Mouse (Mus musculus) adrenal gland, postnatal 36 days (tissue): Measurements from ENCODE around the gene Olfr1443. TPM values are rescaled to one million over a fixed set of nuclear protein-coding genes. Genes with fewer than 3 reads are reported as not detected.
"Not testable (repeated sequence)": the region's sequence is repeated elsewhere in the genome, so short reads cannot be mapped to it uniquely, and the experiment has no call there.

Experiments
- DNase-seq, 2 experiments: peaks; one replicate each; pipeline ENCODE4 v3.0.0; 2021; ENCODE audit warnings: mixed read lengths in 1 of 2
- long read RNA-seq, 2 experiments: library from polyadenylated mRNA; stranded (forward); transcript quantifications; one replicate each; pipeline ENCODE4 v2.0.0; 2021; ENCODE audit warnings: borderline sequencing depth in 2 of 2
- total RNA-seq, 2 experiments: library from RNA; stranded (reverse); gene quantifications; 2 replicates each; pipeline ENCODE4 v1.2.3; 2021

The Olfr1443 gene
- not detected for total RNA-seq
- long read RNA-seq, experiment 1: 0 reads
- long read RNA-seq, experiment 2: 0 reads

DNA sequence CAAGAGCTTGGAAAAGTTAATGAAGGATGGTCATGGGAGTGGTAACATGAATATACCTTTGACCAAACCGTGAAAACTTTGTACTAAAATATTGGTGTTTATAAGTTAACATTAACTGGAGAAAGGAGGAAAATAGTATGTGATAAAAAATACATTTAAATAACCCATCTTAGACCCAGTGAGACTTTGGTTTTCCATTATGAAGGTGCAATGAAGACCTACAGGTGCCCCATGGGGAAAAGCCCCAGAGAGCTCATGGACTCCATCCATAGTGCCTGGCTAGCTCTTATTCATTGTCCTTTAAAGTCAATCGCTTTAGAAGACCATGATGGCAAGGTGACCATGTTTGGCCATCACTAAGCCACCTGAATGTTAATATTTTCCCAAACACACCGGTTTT, at the start of gene Olfr1443:
Olfr1443 (plus strand) TSS at position 301 of the 400 bp plus-strand sequence.
- no peak for DNase-seq

DNA sequence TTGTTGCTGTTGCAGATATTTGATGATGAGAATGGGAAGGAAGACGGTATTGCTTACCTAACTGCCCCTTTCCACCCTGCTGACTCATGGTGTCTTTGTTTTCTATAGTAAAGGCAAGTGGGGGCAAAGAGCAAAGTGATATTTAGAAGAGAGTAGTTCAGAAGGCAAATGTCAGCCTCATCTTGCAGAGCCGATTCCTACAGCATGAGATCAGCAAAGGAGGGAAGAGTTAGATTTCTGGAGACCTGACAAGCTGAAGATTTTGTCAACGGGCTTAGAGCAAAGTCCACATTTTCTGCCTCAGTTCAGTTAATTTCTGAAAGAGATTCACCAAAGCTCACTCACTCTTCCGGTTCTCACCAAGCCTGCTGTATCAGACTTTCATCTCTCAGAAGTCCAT, 44.7 kb upstream of the Olfr1443 start, which contains the start of gene Glyat:
Glyat (plus strand) TSS at position 133 of the 400 bp plus-strand sequence.
- DNase-seq: no peak

DNA sequence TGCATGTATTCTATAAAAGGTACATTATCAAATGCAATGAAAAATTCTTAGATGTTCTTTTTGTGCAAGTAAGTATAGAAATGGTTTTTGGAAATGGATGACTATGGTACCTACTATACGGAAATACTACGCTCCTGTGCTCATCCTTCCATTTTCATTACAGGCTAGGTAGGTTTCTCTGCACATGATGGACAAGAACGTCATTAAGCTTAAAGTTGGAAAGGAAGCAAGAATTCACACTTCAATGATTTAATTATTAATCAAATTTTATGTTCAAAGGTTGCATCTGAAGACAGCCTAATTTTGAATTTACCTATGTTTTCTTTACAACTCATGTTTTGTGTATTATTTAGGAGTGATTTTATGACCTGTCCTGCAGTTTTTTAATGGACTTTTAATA, 43.7 kb upstream of the Olfr1443 start:
- DNase-seq: no peak

DNA sequence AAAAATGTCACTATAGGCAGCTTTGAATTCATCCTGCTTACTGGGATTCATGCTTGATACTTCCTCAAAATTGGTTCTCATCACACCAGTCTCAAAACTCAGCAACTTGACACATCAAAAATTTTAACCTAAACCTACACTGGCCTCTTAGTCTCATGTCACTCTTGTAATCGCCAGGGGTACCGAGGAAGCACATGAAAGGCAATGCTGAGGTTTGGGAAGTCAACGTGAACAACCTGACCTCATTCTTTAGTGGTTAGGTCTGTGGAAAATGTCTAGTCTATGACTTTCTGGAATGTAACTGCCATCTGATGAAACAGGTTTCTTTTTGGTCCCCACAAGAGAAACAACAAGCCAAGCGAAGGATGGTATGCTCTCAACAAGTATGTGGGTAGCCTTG, 42.9 kb upstream of the Olfr1443 start:
- DNase-seq: no peak

DNA sequence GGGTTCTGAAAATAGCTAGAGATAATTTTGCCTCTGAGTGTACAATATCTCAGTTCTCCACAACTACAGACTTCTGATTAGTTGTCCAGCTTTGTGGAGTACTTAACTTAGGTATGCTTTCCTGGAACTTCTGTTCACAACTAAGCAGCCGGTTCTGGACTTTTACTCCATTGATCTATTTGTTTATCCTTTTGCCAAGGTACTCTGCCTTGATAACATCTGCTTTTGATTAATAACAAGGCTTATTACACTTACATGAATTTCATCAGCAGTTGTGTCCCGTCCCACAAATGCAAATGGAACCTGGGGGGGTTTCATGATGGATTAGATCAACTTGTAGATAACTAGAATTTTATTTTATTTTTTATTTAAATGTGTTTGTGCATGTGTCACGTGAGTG, 41.0 kb upstream of the Olfr1443 start:
- DNase-seq: no peak

DNA sequence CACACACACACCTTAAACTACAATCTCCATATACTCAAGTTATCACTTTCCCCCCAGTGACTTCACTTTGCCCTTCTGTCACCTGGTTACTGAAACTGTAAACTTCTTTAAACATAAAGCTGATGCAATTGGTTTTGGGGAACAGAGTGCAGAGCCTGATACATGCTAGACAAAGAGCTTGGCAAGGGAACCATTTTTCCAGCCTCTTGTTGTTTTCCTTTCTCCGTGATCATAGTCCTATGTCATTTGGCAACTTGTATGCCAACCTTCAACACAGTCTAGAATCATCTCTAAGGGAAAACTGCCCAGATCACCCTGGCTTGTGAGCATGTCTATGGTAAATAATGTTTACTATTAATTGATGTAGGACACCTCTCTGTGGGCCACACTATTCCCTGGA, 39.9 kb upstream of the Olfr1443 start:
- DNase-seq: no peak

DNA sequence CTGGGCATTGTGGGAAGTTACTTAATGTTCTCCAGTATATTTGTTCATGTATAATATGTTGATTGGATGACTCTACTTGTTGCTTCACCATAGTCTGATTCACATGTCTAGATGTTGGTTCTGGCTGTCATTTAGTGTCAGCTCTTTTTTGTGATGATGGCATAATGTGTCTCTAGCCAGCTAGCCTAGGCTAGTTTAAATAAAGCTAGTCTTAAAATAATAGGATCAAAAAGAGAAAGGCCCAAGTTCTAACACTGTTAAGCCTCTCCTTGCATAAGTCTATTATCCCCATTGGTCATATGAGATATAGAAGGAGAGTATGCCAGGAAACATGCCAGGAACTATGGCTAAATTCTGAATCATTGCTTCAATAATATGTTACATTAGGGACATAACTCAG, 28.4 kb upstream of the Olfr1443 start:
- DNase-seq: no peak

DNA sequence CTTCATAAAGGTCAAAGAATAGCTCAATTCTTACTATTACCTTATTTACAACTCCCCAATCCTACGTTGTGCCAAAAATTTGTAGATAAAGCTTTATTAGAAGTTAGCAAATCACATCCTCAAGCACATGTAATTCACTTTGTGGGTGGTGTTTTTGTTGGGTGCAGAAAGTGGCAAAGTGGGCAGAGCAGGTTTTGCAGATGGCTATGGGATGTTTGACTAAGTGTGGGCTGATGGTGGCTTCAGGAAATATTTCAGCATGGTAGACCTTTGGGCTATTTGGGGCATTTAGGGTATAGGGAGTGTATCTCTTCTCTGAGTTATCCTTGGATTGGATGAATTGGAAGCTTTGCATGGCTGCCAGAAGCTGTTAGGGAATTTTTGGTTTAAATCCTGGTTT, 11.8 kb upstream of the Olfr1443 start:
- DNase-seq: no peak

DNA sequence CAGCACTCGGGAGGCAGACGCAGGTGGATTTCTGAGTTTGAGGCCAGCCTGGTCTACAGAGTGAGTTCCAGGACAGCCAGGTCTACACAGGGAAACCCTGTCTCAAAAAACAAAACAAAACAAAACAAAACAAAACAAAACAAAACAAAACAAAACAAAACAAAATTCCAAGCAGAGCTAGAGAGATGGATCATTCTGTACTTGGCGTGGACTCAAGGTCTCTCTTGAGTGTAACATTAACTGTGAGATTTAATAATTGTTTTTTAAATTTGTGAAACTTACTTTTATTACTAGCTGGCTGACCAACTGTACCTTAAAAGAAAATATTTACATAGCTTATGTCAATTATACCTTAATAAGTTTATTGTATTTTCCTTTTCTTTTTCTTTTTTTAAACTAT, 9.3 kb upstream of the Olfr1443 start:
- DNase-seq: not testable (repeated sequence)

DNA sequence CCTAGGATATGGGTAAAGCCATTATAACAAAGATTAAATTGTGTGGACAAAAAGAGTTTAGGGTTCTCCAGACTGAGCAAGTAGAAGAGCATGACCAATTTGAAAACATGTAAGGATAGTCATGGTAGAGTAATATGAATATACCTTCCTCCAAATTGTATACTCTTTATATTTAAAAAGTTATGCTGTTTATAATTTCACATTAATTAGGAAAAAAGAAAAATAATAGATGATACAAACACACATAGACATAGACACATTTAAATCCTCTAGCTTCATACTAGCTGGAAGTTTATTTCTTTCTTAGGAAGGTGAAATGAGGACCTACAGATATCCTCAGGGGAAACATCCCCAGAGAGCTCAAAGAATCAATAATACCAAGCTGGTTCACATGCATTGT, 7.8 kb upstream of the Olfr1443 start, which contains the start of gene Olfr1442:
Olfr1442 (plus strand) TSS at position 301 of the 400 bp plus-strand sequence.
- no peak for DNase-seq

DNA sequence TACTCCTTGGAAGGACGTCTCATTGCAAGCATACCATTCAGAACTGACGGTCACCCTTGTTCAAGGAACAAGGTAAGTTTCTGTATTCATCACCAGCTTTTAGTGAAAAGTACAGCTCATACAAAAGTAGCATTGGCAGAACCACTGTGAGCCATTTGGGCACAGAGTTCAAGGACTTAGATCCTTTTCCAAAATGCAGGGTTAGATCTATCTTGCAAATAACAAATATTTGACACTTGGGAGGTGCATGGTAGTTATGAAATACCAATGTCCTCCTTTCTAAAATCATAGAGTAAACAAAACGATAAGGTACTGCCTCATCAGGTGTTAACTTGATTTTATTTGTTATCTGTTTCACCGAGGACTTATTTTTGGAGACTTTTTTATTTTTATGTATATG, 6.9 kb upstream of the Olfr1443 start:
- DNase-seq: no peak

DNA sequence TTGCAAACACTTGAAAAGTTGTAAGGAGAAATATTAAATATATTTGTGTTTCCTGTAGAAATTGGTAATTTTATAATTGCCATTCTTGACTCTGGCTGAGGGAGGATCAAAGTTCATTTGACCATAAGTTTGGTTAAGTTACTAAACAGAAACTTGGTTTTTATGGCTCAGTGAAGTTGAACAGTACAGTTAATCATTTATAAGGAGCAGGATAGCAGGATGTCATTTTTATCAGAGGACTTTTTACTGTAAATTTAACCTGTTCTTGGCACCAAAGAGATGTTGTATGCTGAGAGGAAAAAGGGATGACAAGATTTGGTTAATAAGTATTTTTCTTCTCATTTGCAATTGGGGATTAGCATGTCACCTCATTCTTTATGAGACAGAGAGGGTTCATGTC, 6.7 kb downstream of the Olfr1443 start:
- no peak for DNase-seq

DNA sequence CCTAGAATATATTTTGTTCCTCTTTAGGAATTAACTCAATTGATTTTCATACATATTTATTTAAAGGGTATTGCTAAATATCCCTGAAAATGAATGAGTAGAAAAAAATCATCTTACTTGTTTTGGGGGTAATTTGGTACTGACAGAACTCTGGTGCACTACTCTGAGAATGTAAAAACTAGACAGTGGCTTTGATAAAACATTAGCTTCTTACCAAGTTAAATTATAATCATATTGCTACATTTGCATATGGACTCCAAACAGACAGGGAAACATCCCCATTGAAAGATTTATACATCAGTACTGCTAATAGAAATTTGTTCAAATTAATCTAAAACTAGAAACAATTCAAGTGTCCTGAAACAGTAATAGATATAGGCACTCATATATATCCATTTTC, 7.3 kb downstream of the Olfr1443 start:
- no peak for DNase-seq

DNA sequence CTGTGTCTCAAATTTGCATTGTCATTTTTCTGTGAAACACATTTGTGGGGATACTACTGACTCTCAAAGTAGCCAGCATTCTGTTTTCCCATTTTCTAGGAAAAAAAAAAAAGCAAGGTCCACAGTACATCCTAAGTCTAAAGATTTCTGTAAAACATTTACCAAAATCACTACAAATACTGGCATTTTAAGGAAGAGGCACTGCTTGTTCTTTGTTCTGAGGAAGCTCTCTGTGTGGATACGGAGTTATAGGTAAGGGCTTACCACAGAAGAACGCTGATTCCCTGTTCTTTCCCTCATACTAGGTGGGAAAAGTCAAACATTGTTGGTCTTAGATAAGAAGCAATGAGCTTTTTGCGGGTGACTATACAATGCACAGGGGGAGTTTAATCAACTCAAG, 17.7 kb downstream of the Olfr1443 start, which contains the start of gene Keg1:
Keg1 (plus strand) TSS at position 197 of the 400 bp plus-strand sequence.
- DNase-seq: no peak

DNA sequence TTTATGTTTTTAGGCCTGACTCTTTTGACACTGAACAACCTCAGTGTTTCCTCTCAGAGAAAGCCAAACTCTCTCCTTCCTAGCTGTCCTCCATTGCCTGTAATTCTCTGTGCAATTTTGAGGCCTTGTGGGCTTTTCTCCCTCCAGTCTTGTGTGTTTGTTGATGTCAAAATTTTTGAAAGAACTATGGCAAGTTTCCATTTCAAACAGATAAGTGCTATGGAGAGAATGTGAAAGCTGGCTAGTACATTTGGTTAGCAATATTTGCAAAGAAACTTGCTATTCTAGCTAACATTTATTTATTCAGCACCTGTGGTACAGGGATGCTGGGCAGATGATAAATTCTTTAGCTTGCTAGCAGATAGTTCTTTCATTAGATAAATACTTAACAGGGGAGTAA, 18.3 kb downstream of the Olfr1443 start:
- DNase-seq: no peak

DNA sequence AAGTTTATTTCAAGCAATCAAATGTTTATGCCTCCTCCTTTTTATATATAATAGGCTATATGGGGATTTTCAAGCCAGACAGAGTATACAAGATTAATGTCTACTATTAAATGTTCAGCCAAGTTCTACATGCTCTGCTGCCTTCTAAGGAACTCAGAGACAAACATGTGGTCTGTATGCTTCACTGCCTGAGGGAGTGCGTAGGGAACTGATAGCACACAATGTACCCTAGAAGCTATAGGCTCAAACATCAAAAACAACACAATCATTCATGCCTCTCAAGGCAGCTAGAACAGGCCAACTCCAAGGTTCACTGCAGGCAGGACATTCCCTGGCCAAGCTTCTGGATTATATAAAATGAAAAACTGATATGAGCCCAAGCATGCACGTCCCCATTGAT, 30.5 kb downstream of the Olfr1443 start:
- no peak for DNase-seq

DNA sequence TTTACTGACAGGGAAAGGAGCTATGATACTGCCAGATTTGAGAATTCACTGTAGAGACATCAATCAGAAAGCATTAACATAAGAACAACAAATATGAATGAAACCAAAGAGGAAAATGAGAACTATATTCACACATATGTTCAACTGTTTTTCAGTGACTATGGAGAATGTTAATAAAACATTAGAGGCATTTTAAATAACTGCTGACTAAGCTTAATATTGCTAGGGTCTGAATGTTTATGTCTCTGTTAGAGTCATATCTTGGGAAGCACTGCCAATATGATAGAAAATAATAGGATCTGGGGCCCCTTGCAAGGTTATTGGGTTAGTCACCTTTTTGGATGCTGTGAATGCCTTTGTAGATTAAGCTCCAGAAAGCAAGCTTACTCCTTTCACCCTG, 31.1 kb downstream of the Olfr1443 start:
- no peak for DNase-seq

DNA sequence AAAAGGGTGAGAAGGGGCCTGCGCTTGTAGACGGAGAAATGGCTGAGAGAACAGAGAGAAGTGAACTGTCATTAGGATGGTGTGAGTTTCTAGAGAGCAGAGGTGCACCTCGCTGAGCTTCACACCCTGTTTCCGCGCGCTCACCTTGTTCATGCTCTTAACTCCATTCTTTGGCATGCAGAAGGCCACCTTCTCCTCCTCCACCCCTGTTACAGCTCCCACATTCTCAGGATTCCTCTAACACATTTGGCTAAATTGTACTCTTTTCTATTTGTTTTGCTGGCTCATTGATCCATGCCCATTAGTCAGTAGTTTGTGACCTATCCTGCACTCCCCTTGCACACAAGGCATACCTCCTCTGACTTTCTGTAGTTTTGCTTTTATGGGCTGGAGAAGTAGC, 41.3 kb downstream of the Olfr1443 start:
- no peak for DNase-seq

DNA sequence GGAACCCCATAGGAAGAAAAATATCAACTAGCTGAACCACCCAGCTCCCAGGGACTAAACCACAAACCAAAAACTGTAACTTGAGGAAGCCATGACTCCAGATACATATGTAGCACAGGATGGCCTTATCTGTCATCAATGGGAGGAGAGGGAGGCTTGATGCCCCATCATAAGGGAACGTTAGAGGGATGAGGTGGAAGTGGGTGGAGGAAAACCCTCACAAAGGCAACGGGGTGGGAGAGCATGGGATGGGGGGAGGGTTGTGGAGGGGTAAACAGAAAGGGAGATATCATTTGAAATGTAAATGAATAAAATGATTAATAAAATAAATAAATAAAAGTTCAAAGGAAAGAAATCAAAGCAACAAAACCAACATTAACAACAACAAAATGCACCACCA, 42.6 kb downstream of the Olfr1443 start:
- DNase-seq: no peak

DNA sequence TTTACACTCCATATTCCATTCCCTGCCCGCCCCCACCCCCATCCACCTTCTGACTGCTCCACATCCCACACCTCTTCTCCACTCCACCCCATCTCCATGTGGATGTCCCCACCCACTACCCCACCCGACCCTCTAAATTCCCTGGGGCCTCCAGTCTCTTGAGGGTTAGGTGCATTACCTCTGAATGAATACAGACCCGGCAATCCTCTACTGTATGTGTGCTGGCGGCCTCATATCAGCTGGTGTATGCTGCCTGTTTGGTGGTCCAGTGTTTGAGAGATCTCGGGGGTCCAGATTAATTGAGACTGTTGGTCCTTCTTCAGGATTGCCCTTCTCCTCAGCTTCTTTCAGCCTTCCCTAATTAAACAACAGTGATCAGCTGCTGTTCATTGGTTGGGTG, 43.0 kb downstream of the Olfr1443 start:
- not testable (repeated sequence) for DNase-seq

DNA sequence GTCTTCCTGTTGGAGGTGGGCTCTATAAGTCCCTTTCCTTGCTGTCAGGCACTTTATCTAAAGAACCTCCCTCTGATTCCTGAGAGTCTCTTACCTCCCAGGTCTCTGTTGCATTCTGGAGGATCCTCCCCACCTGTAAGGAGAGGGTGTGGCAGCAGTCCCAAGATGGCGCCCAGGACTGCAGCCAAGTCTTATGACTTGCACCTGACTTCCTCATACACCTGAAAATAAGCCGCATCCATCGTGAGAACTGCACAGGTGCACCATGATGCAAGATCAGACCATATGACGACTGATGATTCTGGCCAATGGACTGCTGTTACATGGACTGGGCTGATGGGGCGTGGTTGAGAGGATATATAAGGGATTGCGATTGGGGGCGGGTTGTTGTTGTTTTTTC, 43.7 kb downstream of the Olfr1443 start:
- not testable (repeated sequence) for DNase-seq

DNA sequence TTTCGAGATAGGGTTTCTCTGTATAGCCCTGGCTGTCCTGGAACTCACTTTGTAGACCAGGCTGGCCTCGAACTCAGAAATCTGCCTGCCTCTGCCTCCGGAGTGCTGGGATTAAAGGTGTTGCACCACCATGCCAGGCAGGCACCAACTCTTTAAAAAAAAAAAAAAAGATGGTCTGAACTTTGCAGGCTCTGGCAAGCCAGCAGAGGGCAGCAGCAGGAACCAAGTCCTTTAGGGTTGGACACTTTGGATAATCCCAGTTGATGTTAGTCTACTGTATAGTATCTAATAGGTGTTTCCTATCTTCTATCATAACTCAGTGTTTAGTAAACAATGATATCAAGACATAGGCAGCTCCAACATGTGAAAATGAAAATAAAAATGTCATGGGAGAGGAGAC, 44.4 kb downstream of the Olfr1443 start:
- peak; percentile 72 to 81 for DNase-seq

DNA sequence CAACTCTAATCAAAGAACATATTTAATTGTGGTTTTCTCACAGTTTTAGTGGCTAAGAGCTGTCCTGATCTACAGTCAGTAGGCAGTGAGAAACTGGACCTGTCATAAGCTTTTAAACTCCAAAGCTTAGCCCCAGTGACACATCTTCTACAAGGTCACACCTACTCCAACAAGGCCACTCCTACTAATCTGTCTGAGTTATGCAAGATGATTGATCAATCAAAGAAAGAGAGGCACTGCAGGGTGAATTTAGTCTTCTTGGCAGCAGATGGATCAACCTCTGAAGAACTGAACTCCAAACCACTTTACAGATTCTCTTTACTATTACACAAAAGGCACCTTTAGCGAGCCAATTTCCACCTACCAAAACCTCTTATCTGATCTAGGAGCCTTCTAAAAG, 47.9 kb downstream of the Olfr1443 start:
- DNase-seq: no peak

DNA sequence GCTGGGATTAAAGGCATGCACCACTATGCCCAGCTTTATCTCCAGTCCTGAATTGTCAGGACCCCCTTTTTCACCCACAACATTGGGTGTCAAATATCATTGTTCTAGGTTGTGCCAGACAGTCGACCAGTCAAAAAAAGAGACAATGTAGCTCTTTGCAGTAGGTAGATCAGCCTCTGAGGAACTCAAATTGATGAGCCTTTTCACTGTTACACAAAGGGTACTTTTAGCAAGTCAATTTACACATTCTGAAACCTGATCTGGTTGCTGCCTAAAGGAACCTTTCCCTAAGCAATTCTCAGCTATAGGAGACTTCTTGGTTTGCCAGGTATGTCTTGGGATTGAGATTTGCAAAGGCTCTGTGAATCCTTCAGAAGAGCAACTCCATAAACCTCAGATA, 53.1 kb downstream of the Olfr1443 start:
- DNase-seq: no peak

DNA sequence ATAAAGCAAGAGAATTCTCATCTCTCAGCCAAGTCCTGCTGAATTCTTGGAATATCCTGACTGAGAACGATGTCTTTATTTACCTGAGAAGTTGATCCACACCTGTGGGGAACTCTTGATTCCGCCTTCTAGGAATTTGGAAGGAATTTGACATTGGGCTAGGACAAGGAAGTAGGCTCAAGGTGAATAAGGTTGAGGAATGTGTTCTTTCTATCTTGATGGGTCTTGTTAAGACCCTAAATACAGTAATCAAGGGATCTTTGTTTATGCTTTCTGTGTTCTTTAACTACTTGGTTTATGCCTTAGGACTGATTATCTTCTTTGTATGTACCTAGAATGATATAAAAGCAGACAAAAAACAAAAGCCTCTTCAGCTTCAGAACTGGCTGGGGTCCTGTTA, 54.0 kb downstream of the Olfr1443 start:
- no peak for DNase-seq
